Mouse (Mus musculus) inflammation-experienced regulatory T-cells, adult 6 months (primary cell): ENCODE results near the gene A930004D18Rik. TPM values are rescaled to one million over a fixed set of nuclear protein-coding genes. Genes with fewer than 3 reads are reported as not detected.

Experiments
- ATAC-seq: one replicate; pipeline ENCODE4 v1.8.0; 2017
- polyA plus RNA-seq, 3 experiments: library from polyadenylated mRNA; unstranded; fragments of 100-300 nt; shearing (Covaris generic); gene quantifications; one replicate each; pipeline ENCODE4 v1.2.1; 2017

A930004D18Rik gene
- 1 to 10 TPM in 2 of 3 experiments, under 1 TPM in 1; 0.17 to 4.6 (median 2.0) TPM for polyA plus RNA-seq

DNA sequence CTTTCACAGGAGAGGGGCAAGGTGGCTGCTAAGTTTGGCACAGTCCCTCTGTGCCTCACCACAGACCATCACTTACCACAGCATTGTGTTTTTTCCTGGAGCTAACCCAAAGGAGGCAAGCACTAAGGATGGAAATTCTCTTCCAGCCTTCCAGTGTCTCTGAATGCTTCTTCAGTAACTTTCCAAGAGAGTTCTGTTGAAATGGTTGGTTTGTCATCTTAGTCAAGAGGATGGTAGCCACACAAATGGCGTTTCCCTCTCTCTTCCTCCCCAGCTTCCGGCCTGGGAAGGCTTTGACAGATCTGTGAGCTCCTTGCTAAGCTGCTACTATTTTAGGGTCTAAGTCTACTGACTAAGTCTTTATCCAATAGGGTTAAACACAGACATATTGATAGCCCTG lies at the start of gene A930004D18Rik:
TSS of gene A930004D18Rik (minus strand) at position 247 of the 400 bp plus-strand sequence.
- ATAC-seq: no peak

DNA sequence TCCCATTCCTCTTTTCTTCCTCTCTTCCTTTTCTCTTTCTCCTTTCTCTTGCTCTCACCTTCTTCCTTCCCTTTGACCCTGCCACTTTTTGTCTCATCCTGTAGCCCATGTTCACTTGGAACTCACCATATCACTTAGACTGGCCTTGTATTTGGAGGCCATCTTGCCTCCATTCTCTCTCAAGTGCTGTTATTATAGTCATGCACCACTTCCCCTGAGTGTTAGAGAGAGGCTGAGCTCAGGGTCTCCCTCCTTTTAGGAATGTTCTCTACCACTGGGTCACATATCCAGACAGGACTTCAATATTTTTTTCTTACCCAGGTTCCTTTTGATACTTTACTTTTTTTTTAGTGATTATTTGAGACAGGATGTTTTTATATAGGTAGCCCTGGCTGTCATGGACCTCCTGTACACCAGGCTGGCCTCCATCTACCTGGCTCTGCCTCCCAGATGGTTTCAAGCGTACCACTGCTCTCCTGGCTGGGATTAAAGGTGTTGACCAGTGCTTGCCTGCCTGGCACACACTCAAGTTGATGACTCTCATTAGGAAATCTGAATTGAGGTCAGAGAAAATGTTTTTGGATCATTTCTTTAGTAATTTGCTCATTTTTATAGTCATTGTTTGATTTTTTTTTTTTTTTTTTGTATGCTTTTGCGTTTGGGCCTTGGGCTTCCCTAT lies 42.8 kb upstream of the A930004D18Rik start:
- no peak for ATAC-seq

DNA sequence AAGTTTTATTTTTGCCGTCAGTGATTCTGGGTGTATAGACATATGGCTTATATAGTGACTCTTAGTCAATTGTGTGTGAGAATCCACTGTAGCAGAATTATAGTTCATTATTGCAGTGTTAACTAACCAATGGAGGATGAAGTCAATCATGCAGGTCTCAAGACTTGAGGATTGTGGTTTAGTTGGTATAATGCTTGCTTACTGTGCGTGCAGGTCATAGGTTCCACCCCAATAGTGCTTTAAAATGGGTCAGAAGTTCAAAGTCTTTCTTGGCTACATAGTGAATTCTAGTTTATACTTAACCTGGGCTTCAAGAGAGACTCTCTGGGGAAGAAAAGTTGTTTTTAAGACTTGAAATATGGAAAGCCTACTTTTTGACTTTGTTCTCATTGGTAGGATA lies 34.4 kb upstream of the A930004D18Rik start:
- no peak for ATAC-seq

DNA sequence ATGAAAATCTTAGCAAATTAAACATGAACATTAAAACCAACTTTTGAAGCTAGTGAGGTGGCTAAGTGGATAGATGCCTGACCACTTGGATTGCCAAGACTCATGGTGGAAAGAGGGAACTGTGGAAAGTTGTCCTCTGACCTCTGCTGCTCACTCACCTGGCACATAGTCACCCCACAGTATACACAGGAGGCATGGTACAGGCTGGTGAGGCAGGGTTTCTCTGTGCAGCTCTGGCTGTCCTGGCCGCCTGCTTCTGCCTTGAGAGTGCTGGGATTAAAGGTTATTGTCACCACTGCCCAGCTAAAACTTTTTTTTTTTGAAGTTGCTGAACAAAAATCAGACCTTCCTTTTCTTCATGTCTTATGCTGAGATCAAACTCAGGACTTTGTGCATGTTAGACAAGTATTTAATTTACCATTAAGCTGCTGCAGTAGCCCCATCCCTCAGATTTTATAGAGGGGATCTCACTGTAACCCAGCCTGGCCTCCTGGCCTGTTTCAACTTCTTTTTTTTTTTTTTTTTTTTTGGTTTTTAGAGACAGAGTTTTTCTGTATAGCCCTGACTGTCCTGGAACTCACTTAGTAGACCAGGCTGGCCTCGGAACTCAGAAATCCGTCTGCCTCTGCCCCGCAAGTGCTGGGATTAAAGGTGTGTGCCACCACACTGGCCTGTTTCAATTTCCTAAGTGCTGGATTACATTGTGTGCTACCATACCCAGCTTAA lies 30.7 kb upstream of the A930004D18Rik start:
- ATAC-seq: no peak

DNA sequence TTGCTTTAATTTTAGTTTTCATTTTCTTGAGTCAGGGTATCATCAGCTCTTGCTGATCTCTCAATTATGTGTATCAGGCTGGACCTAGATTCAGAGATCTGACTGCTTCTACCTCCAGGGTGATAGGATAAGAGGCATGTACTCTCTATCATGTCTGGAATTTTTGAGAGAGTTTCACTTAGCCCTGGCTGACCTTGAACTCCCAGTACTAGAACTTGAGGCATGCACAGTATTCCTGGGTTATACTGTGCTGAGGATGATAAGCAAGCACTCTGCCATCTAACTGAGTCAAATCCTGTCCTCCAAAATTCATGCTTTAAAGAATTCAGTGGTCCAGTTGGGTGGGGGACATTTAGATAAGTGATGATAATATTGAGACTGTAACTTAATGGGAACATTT lies 28.9 kb upstream of the A930004D18Rik start:
- ATAC-seq: no peak

DNA sequence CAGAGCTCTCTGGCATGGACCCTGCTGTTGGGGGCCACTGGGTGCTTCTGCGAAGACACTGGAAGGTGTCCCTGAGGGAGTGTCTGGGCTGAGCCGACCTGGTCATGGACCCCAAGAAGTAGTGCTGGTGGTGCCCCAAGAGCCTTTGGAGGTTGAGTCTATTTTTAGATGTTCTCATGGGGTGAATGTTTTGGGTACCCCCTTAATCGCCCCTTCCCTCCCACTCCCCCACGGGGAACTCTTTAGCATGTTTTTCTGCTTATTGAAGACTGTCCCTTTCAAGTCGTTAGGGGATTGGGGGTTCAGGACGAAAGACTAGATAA lies 28.1 kb upstream of the A930004D18Rik start:
- ATAC-seq: no peak

DNA sequence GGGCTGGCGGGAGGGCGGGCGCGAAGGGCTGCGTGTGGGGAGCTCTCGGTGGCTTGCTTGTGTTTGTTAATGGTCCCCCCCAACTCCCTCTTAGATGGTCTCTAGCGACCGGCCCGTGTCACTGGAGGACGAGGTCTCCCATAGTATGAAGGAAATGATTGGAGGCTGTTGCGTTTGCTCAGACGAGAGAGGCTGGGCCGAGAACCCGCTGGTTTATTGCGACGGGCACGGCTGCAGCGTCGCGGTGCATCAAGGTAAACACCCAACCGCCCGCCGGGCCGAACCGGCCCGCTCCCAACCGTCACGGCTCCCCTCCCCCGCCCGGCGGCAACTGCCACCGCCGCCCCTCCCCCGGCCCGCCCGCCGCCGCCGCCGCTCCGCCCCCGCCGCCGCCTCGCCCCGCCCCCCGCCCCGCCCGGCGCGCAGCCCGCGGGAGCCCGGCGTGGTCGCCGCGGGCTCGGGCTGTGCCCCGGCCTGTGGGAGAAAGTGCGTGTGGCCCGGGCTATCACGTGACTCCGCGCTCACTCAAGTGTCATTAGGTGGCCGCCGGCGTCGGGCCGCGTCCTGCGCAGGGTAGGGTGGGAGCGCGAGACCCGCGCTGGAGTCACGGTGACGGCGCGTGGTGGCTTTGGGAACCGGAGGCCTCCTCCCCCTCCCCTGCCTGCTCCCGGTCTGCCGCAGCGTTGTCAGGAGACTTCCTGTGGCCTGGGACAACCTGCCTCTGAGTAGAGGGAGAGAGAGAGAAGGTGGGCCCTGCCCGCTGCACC lies 27.6 kb upstream of the A930004D18Rik start:
- peak; percentile 32 for ATAC-seq

DNA sequence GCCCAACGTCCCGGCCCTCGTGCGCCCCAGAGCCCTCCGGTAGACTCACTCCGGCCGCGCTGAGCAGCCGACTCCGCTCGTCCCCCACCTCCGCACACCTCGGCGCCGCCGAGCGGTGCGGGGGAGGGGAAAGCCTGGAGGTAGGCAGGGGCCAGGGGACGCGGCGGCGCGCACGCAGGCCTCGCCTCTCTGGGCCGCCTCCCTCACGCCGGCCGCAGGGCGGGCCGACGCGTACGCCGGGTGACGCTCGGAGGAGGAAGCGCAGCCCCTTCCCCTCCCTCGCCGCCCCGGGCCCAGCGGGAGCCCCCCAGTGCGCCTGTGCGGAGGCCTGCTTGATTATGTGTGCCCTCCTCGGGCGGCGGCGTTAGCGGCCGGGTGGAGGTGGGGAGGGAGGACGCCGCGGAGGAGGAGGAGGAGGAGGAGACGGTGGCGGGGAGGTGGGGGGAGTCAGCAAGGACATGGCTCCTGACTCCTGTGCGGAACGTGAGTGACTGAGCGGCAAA lies 26.9 kb upstream of the A930004D18Rik start:
- peak; percentile 81 for ATAC-seq

DNA sequence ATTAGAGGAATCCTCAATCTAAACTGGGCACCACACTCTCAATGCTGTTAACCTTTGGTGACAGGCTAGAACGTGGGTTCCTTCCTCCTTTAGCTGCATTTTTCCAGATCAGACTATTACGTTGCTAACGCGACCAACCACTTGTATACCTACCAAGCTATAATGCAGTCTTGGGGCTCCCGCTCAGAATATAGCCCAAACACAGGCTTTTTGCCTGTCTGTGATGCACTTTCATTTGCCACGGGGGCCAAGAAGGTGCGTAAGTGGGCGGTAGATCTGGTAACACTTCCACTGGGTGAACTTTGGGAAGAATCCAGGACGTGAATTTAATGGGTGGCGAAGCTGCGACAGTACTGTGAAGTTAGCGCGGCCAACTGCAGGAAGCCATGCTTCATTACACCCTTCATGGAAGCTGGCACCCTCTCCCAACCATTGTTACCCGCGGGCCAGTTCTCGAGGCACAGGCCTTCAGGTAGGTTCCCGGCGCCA lies 26.3 kb upstream of the A930004D18Rik start:
- peak; percentile 48 for ATAC-seq

DNA sequence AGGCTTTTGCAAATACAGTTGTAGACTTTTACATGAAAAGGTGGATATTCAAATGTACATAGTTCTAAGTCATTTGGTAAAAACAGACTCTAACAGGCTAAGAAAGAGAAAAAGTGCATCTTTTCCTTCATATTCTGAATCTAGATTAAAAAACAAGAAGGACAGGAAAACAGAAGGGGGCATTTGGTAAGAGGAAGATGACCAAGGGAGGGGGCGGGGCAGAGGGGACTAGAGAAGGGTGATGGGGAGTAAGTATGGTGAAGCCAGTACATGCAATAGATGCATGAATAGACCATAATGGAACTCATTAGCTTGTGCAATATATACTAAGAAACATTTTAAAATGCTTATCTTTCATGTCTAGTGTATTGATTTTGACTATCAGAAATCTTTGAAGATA lies 22.9 kb upstream of the A930004D18Rik start:
- ATAC-seq: no peak

DNA sequence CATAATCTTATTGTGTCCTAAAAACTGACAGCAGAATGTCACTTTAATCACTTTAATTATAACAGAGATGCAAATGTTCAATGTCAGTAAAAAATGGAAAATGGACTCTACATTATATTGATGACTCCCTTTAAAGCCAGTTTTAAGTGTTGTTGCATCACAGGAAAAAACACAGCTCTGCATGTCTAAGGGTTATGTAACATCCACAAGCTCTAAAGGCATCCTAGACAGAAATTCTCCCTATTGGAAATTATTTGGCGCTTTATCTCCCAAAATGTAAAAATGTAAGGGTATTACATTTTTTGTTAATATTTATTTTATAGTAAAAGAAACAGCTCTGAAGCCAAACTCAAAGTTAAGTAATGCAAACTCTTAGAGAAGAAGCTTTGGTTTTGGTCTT lies 22.4 kb upstream of the A930004D18Rik start:
- no peak for ATAC-seq

DNA sequence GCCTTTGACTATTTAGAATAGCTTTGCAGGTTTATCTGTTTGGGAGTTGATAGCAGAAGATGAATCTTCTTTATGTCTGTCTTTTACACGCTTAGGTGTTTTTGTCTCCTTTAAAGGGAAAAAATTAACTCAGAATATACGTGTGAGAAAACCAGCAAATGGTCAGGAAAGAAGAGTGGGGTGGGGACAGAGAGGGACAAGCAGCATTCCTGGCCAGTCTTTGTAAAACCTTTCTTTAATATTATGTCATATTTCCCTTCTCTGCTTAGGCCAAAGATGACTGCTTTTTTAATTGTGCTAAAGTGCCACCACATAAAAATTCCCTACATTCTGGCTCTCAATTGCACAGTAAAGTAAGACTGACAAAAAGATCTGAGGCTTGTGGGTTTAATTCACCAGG lies 21.5 kb upstream of the A930004D18Rik start:
- ATAC-seq: no peak

DNA sequence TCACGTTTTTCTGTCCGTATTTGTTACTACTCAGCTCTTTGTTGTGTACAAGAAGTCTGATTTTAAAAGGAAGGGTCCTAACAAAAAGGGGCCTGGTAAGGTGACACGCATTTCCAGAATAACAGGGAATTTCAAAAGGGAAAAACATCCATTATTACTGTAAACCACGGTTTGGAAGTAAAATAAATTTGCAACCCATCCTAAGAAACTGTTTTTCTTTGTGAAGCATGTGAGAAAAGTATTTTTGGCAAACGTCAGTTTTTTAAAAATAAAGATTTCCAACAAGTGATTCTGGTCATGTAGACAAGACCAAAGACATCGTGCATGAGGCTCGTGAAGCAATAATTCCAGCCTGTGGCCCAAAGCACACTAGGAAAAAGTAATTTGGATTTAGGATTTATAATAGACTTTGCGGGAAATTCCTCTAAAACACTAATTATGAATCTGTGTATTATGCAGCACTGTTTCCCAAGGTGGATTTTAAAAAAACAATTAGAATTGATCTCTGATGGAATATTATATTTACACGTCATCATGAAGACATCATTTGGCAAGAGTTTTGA lies 20.7 kb upstream of the A930004D18Rik start:
- no peak for ATAC-seq

DNA sequence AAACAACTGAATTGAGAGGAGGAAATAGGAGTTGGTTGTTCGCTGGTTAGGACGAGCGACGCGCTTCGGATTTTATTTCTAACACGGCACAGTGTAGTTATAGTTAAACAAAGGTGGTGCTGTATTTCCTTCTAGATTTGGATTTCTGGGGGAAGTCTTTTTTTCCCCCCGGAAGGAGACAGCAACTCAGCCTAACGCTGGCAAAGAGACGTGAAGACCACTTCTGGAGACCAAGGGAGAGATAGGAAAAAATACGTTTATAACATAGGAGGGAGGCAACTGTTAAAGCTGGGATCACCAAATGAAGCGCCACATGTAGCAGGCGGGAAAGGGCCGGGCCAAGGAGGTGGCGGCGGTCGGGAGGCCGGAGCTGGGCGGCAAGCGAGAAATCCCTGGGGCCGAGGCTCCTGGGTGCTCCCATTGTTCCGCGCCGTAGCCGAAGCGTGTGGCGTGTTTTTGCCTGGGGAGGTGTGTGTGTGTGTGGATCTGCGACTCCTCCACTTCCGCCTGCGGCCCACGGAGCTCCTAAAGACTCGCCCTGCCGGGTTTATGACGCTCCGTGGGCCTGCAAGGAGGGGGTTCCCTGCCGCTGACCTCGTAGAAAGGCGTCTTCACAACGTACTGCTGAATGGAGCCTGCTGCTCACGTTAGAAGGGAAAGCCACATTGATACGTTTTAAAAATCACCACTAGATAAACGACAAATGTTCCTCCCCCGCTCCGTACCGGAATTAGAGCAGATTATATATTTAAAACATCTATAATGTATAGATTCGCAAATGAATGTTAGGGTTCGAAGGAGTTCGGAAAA lies 20.0 kb upstream of the A930004D18Rik start:
- peak; percentile 44 for ATAC-seq

DNA sequence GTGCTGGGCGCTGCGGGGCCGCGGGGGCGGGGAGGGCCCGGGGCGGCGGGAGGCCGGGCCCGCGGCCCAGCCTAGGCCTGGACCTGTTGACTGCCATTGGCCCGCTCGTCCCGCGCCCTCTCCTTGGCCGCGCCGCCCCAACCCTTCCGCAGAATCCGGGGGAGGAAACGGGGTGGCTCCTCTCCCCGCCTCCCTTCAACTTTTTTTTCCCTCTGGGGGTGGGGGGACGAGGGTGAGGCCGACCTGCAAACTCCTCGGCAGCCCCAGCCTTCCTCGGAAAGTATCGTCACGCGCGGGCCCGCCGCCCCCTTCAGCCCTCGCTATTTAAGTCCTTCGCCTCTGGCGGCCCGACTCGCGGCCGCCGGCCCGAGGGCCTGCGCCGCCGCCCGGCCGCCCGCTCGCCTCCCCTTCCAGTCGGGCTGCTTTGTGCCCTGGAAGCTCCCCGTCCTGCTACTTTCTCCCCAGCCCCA lies 19.3 kb upstream of the A930004D18Rik start:
- peak; percentile 79 for ATAC-seq

DNA sequence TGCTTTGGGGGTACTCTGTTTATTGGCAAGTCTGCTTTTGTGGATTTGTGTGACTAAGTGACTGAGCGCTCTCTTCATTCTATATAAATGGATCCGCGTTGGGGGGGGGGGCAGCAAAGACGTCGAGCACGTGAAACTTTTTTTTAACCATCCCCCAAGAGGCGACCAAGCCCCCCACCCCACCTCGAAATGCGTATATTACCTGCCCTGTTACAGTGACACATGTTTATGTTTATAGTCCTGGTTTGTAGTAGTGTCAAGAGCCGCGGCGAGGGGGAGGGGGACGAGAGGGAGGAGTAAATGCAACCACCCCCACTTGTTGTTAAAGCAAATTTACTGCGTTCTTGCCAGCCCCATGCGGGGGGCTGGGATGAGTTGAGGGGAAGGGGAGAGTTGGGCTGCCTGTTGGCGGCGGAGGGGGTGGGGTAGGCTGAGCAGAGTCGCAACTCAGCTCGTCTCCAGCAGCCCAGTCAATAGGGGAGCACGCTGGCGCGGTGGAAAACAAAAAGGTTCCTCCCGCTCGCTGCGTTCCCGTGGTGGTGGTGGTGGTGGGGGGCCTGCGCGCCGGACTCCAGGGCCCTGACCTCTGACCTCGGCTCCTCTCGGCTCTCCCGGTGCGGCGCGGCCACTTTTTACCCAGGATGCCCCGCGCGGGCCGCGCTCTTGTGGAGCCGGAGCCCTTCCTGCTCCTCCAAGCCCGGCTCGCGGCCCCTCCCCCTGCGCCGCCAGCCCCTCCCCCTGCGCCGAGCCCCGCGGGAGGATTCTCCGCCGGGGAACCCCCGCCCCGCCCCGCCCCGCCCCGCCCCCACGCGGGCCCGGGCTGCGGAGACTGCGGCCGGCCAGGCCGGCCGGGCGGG lies 18.6 kb upstream of the A930004D18Rik start:
- peak; percentile 69 for ATAC-seq

DNA sequence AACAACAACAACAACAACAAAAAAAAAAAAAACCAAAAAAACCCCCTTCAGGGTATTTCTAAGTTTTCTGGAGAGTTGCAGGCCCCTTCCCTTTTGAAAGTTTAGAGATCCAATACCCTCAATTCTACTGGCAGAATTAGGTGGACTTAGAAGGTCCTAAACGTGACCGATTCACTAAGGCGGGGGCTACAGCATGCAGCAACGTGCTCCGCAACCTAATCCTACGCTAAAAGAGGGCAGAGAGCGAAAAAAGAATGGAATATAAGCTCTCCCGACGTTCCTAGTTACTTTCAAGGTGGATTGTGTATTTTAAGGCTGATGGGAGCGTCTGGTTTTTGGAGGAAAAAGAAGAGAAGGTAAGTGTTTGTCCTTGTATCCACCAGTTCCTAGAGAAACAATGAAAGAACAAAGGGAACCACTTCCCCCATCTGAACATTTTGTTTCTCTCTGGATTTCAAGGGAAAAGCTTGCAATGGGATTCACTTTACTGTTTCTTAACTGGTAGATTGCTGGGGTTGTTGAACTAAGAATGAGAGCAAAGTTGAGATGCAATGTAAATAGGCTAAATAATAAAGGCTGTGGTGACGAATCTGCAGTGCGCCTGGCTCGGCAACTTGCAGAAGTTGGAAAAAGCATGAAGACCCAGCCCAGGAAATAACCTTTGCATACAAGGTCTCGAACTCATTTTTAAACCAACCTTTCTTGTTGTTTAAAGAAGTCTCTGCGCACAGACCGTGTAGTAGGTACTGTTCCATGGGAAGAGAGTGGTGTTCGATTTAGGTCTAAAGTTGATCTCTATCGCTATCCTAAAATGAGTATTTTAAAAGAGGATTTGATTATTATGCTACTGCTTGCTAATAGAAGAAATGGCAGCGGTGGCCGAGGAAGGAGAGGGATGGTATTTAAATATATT lies 17.7 kb upstream of the A930004D18Rik start, which contains the start of gene Mllt10:
TSS of gene Mllt10 (plus strand) at position 222 of the 913 bp plus-strand sequence.
- no peak for ATAC-seq

DNA sequence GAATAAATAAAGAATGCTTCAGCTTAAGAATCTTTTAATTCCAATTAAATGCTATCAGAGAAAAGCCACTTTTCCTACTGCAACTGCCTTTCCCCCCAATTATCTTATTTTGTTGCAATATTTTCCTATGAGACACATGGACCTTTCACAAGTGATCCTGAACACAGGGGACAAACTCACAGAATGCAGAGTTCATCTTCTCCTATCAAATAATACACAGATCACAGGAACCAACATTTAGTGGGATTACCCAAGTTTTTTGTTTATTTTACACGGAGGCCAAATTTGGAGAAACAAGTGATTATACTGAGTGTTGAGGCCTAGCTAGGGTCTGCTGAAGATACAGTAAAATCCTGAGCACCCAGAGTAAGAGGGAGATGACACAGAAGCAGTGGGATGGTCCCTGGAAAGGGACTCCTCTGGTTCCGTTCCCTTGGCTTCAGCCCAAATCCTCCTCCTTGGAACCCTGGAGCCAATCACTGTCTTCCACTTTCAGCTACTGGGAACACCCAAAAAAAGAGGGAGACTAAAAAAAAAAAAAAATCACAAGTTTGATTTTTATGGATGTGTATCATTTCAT lies 16.5 kb upstream of the A930004D18Rik start:
- no peak for ATAC-seq
